Mouse (Mus musculus): Measurements from ENCODE around the gene Mypop.

GRCm38 (mm10) chr7:19012025-19012621, 21.1 kb downstream of the Mypop start:
- TF ChIP-seq GATA1 (IDR thresholded peaks at IDR 0.05; ENCODE audit: low read length) (no peak), TAL1 (IDR thresholded peaks at IDR 0.05; ENCODE audit: low read length) (no peak)

Measured in erythroblast, embryonic 14.5 days (primary cell).